Mouse (Mus musculus): ENCODE measurements around the gene March6. TPM values are rescaled to one million over a fixed set of nuclear protein-coding genes. Genes with fewer than 3 reads are reported as not detected.

March6 gene
- polyA plus RNA-seq, 1 experiment: 109 TPM

- no peak for TF ChIP-seq POLR2A (IDR thresholded peaks at IDR 0.05; ENCODE audit: borderline replicate concordance, extremely low read depth, insufficient read depth, insufficient read length, poor library complexity, severe bottlenecking)
- TF ChIP-seq CTCF (IDR thresholded peaks at IDR 0.05; ENCODE audit: borderline replicate concordance, extremely low read depth, insufficient read depth, insufficient read length): no peak
These were observed 88.2 kb downstream of the March6 start for GRCm38 (mm10) chr15:31442698-31443097.

GRCm38 (mm10) chr15:31441996-31442395 is 88.9 kb downstream of the March6 start:
- DNase-seq (ENCODE audit: low read depth): no peak
- TF ChIP-seq CTCF (IDR thresholded peaks at IDR 0.05; ENCODE audit: borderline replicate concordance, extremely low read depth, insufficient read depth, insufficient read length) (no peak), POLR2A (IDR thresholded peaks at IDR 0.05; ENCODE audit: borderline replicate concordance, extremely low read depth, insufficient read depth, insufficient read length, poor library complexity, severe bottlenecking) (no peak)

More at GRCm38 (mm10) chr15:31442698-31443097, 88.2 kb downstream of the March6 start:
- DNase-seq (ENCODE audit: low read depth): no peak

GRCm38 (mm10) chr15:31436811-31437210 is 94.0 kb downstream of the March6 start:
- TF ChIP-seq CTCF (IDR thresholded peaks at IDR 0.05; ENCODE audit: borderline replicate concordance, extremely low read depth, insufficient read depth, insufficient read length) (no peak), POLR2A (IDR thresholded peaks at IDR 0.05; ENCODE audit: borderline replicate concordance, extremely low read depth, insufficient read depth, insufficient read length, poor library complexity, severe bottlenecking) (no peak)
- DNase-seq (ENCODE audit: low read depth): no peak

GRCm38 (mm10) chr15:31436083-31436482 is 94.8 kb downstream of the March6 start:
- TF ChIP-seq POLR2A (IDR thresholded peaks at IDR 0.05; ENCODE audit: borderline replicate concordance, extremely low read depth, insufficient read depth, insufficient read length, poor library complexity, severe bottlenecking) (no peak), CTCF (IDR thresholded peaks at IDR 0.05; ENCODE audit: borderline replicate concordance, extremely low read depth, insufficient read depth, insufficient read length) (no peak)
- no peak for DNase-seq (ENCODE audit: low read depth)

- DNase-seq (ENCODE audit: low read depth): no peak
- no peak for TF ChIP-seq POLR2A (IDR thresholded peaks at IDR 0.05; ENCODE audit: borderline replicate concordance, extremely low read depth, insufficient read depth, insufficient read length, poor library complexity, severe bottlenecking)
- no peak for TF ChIP-seq CTCF (IDR thresholded peaks at IDR 0.05; ENCODE audit: borderline replicate concordance, extremely low read depth, insufficient read depth, insufficient read length)
These were observed 97.1 kb downstream of the March6 start for GRCm38 (mm10) chr15:31433768-31434167.

- DNase-seq (ENCODE audit: low read depth): no peak
These were observed 99.0 kb downstream of the March6 start for GRCm38 (mm10) chr15:31431847-31432246.

GRCm38 (mm10) chr15:31430014-31430413 is 100.8 kb downstream of the March6 start:
- TF ChIP-seq CTCF (IDR thresholded peaks at IDR 0.05; ENCODE audit: borderline replicate concordance, extremely low read depth, insufficient read depth, insufficient read length) (no peak), POLR2A (IDR thresholded peaks at IDR 0.05; ENCODE audit: borderline replicate concordance, extremely low read depth, insufficient read depth, insufficient read length, poor library complexity, severe bottlenecking) (no peak)
- DNase-seq (ENCODE audit: low read depth): no peak

More at GRCm38 (mm10) chr15:31431847-31432246, 99.0 kb downstream of the March6 start:
- no peak for TF ChIP-seq POLR2A (IDR thresholded peaks at IDR 0.05; ENCODE audit: borderline replicate concordance, extremely low read depth, insufficient read depth, insufficient read length, poor library complexity, severe bottlenecking)
- no peak for TF ChIP-seq CTCF (IDR thresholded peaks at IDR 0.05; ENCODE audit: borderline replicate concordance, extremely low read depth, insufficient read depth, insufficient read length)

- no peak for DNase-seq (ENCODE audit: low read depth)
- TF ChIP-seq POLR2A (IDR thresholded peaks at IDR 0.05; ENCODE audit: borderline replicate concordance, extremely low read depth, insufficient read depth, insufficient read length, poor library complexity, severe bottlenecking) (no peak), CTCF (IDR thresholded peaks at IDR 0.05; ENCODE audit: borderline replicate concordance, extremely low read depth, insufficient read depth, insufficient read length) (no peak)
These were observed 101.4 kb downstream of the March6 start for GRCm38 (mm10) chr15:31429429-31429828.

- TF ChIP-seq CTCF (IDR thresholded peaks at IDR 0.05; ENCODE audit: borderline replicate concordance, extremely low read depth, insufficient read depth, insufficient read length) (no peak), POLR2A (IDR thresholded peaks at IDR 0.05; ENCODE audit: borderline replicate concordance, extremely low read depth, insufficient read depth, insufficient read length, poor library complexity, severe bottlenecking) (no peak)
- DNase-seq (ENCODE audit: low read depth): no peak
These were observed 102.3 kb downstream of the March6 start for GRCm38 (mm10) chr15:31428571-31428970.

GRCm38 (mm10) chr15:31427390-31427789 is 103.5 kb downstream of the March6 start:
- DNase-seq (ENCODE audit: low read depth): no peak
- TF ChIP-seq POLR2A (IDR thresholded peaks at IDR 0.05; ENCODE audit: borderline replicate concordance, extremely low read depth, insufficient read depth, insufficient read length, poor library complexity, severe bottlenecking) (no peak), CTCF (IDR thresholded peaks at IDR 0.05; ENCODE audit: borderline replicate concordance, extremely low read depth, insufficient read depth, insufficient read length) (no peak)

- no peak for DNase-seq (ENCODE audit: low read depth)
- TF ChIP-seq POLR2A (IDR thresholded peaks at IDR 0.05; ENCODE audit: borderline replicate concordance, extremely low read depth, insufficient read depth, insufficient read length, poor library complexity, severe bottlenecking) (no peak), CTCF (IDR thresholded peaks at IDR 0.05; ENCODE audit: borderline replicate concordance, extremely low read depth, insufficient read depth, insufficient read length) (no peak)
These were observed 104.7 kb downstream of the March6 start for GRCm38 (mm10) chr15:31426066-31426706.
